Mouse (Mus musculus): ENCODE measurements at regions not wholly inside any gene's neighbourhood (a gene's known extent, or its start where the extent isn't known, plus 50 kb on each side); places are given as distances from the start of the nearest gene placed in this dataset.

DNA sequence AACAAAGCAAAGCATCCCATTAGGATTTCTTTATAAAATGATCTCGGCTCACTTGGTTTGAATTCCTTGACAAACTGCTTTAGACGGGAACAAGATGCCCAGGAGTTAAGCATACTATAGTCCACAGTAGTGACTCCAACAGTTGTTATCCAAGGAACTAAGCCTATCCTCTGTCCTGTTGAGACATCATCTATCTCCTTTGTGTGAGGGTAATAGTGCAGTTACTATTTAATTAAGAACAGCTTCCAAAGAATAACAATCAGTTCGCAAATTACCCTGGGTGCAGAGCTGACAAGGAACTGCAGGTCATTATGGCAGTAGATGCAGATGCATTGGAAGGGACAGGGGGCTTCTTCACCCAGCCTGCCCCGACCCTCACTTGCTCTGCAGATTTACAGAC is 115.7 kb upstream of the Slc24a5 start:
- DNase-seq (ENCODE audit: low read depth, low spot score): no peak

GRCm38 (mm10) chr2:124953015-124953414 is 114.9 kb upstream of the Slc24a5 start:
- no peak for DNase-seq (ENCODE audit: low read depth, low spot score)

- no peak for DNase-seq (ENCODE audit: low read depth, low spot score)
These were observed 112.1 kb upstream of the Slc24a5 start for GRCm38 (mm10) chr2:124955843-124956242.

DNA sequence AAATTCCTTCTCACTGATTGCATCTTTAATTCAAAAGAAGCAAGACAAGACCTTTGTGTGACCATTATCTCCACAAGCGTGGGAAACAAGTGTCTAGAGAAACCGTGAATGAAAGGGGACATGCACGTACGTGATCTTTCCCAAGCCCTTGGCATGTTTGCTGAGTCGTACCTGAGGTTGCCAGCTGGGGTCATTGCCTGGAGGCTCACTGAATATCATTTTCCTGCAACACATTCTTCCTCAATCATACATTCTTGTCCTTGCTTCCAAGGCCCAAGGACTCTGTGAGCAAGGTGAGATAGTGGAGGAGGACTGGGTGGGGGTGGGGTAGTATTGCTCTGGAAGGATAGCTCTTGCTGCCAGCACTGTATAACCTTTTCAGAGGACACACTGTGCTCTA is 108.5 kb upstream of the Slc24a5 start:
- DNase-seq (ENCODE audit: low read depth, low spot score): no peak

DNA sequence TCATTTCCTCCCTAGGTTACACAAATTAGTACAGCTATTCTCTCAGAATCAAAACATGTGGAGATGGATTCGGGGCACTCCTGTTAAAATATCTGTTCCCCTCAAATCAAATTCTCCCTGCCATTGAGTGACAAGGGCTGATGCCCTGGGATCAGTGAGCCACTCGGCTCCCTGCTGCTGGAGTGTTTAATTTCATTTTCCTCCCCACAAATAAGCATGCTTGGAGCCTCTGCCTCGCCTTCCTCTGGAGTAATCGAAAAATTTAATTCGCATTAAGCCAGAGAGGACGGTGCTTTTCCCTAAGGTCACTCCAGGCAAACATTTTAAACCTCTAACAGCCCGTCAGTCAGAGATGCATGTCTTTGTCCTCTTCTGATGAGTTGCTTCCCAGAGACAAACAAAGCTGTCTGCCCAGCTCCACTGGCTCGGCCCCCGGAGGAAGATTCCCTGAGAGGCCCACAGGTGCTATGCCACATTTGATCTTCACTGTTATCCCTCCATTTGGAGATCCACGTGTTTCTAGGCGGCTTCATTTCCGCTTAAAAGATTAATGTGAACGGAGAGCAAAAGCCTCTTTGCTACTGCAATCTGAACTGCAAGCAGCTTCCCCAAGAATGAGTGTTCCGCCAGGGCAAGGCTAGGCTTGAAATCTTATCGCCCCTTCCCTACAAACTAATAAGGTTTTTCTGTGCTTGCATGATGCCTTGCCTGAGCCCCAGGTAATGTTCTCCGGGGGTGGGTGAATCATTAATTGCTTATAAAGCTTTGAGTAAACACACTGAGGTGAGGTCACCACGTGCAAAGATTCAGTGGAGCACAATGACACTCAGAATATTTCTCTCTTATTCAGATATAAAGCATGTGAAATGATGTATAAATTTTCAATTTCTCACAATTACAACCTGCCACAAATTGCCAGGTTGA is 95.8 kb upstream of the Slc24a5 start:
- no peak for DNase-seq (ENCODE audit: low read depth, low spot score)

DNA sequence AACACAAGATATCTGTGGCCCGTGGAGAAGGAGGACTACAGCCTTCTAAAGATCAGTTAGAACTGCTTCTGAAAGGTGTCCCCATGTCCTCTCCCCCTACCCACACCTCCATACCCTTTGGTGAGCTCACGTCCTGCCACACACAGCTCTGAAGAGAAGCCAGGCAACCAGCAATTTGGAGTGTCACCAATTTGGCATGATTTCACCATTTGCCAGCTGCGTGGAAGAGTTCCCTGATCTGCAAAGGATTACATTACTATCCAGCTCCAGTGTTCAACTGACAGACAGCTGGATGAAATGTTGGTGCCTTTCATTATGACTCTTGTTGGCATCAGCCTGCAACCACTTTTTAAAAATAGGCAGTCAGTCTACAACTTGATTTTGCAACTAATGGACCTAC is 92.8 kb upstream of the Slc24a5 start:
- DNase-seq (ENCODE audit: low read depth, low spot score): no peak

GRCm38 (mm10) chr2:124990976-124991375 is 76.9 kb upstream of the Slc24a5 start:
- no peak for DNase-seq (ENCODE audit: low read depth, low spot score)

- no peak for DNase-seq (ENCODE audit: low read depth, low spot score)
These were observed 52.9 kb upstream of the Slc24a5 start for GRCm38 (mm10) chr2:125015007-125015406.

DNA sequence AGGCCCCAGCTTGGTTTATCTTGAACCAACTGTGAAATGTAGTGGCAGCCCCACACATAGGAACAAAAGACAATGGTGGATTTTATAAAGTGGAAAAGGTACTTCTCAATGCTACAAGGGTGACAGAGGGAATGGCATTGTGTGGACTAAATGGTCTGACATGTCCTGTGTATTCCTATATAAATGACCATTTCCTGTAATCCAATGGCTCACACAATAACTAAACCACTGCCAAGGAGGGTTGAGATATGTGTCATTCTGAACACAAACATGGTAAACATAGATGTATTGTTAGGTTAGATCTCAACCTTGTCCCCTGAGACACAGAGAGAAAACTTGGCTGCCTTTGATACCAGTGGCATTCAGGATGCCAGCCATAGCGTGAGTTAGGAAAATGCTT is 51.0 kb upstream of the Slc24a5 start:
- no peak for DNase-seq (ENCODE audit: low read depth, low spot score)
